12 mouse cellular contexts compared by ENCODE assay signal in the genomic region with DNA sequence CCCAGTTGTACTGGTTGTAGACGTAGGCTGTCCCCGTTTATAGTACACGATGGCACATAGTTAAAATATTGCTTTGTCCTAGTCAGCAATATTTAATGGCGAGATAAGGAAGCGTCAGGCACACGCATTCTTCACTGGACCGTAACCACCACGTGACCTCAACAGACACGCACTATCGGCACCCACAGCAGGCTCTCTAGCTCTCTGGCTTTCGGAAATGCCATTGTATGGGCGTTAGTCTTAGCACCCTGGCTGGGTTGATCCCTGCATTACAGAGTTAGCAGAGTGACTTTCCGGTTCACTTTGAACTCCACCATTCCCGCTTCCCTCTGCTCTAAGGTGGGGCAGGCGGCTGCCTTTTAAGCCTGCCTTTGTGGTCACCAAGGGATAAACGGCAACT. TPM values are rescaled to one million over a fixed set of nuclear protein-coding genes. Genes with fewer than 3 reads are reported as not detected.
DNase-seq lines count a peak whose midpoint lies in the region; ATAC-seq and TF ChIP-seq lines count a peak whose summit lies in the region.
"Had no signal": no experiment of that assay in that cellular context is flagged by ENCODE, and none has a peak within 500 bp of the region (broad histone marks: within the 10 kb centered on the region; RNA-seq: fewer than 3 reads in every experiment).

No protein-coding gene starts in this region.

- no peak overlapping the region for H3K4me3 ChIP-seq in forebrain, embryonic 11.5 days (ENCODE audit: low read depth, low read length)
- H3K4me3 ChIP-seq in forebrain, embryonic 16.5 days (replicated peaks; ENCODE audit: low read length), result no peak overlapping the region
- H3K4me3 ChIP-seq in lung, embryonic 14.5 days (ENCODE audit: low read depth, low read length), result no peak overlapping the region
- H3K4me3 ChIP-seq in intestine, embryonic 14.5 days (ENCODE audit: low read depth, low read length), result no peak overlapping the region
- H3K4me3 ChIP-seq: forebrain, embryonic 13.5 days; layer of hippocampus, adult 2 months; myocyte had no signal

- WGBS in forebrain, embryonic 11.5 days, result 81% methylated on average over 16 of the region's 16 CpGs
- 81% methylated on average over 16 of the region's 16 CpGs for WGBS in forebrain, embryonic 16.5 days
- 41% methylated on average over 16 of the region's 16 CpGs for WGBS in lung, embryonic 14.5 days
- WGBS in intestine, embryonic 14.5 days, result 45% methylated on average over 16 of the region's 16 CpGs

- H3K9ac ChIP-seq in forebrain, embryonic 11.5 days (ENCODE audit: low read length), result no peak overlapping the region
- H3K9ac ChIP-seq in forebrain, embryonic 16.5 days (replicated peaks; ENCODE audit: low read depth, low read length), result no peak overlapping the region
- H3K9ac ChIP-seq in lung, embryonic 14.5 days, result no peak overlapping the region
- no peak overlapping the region for H3K9ac ChIP-seq in intestine, embryonic 14.5 days (ENCODE audit: low read length)
- H3K9ac ChIP-seq: forebrain, embryonic 13.5 days had no signal

- no peak for ATAC-seq in forebrain, embryonic 11.5 days (replicated peaks; ENCODE audit: low FRiP score)
- no peak for ATAC-seq in forebrain, embryonic 16.5 days
- 0 out of 2 replicates have a peak, but pooled peaks have one; percentile 47 for ATAC-seq in lung, embryonic 14.5 days (ENCODE audit: insufficient read depth)
- no peak for ATAC-seq in intestine, embryonic 14.5 days (replicated peaks; ENCODE audit: low FRiP score, low TSS enrichment, low read depth)
- ATAC-seq: forebrain, embryonic 13.5 days had no signal

- H3K9me3 ChIP-seq in forebrain, embryonic 11.5 days (ENCODE audit: control insufficient read depth, low read length), result no peaks in the 10 kb centered on the region
- H3K9me3 ChIP-seq in forebrain, embryonic 16.5 days (ENCODE audit: control insufficient read depth, low read length), result no peaks in the 10 kb centered on the region
- H3K9me3 ChIP-seq in lung, embryonic 14.5 days (ENCODE audit: low read depth, low read length), result no peaks in the 10 kb centered on the region
- H3K9me3 ChIP-seq in intestine, embryonic 14.5 days (ENCODE audit: control insufficient read depth, low read length), result no peaks in the 10 kb centered on the region
- H3K9me3 ChIP-seq: forebrain, embryonic 13.5 days had no signal

- no peak overlapping the region for H3K27ac ChIP-seq in forebrain, embryonic 11.5 days (ENCODE audit: low read depth, low read length)
- H3K27ac ChIP-seq in forebrain, embryonic 16.5 days (ENCODE audit: low read length), result no peak overlapping the region
- no peak overlapping the region for H3K27ac ChIP-seq in lung, embryonic 14.5 days (ENCODE audit: low read depth)
- no peak overlapping the region for H3K27ac ChIP-seq in intestine, embryonic 14.5 days (ENCODE audit: low read depth)
- H3K27ac ChIP-seq: forebrain, embryonic 13.5 days; layer of hippocampus, adult 2 months had no signal

- DNase-seq in forebrain, embryonic 11.5 days (ENCODE audit: low spot score), result peak; percentile 36
- no peak for DNase-seq in lung, embryonic 14.5 days
- DNase-seq in lung, postnatal 14 days, result no peak
- no peak for DNase-seq in intestine, embryonic 14.5 days (ENCODE audit: low spot score)
- DNase-seq in lung, postnatal 36 days, result peak; percentile 29
- DNase-seq in left cerebral cortex, adult 8-10 months (ENCODE audit: low spot score in 2 of 2), result no peak
- DNase-seq in gastrocnemius, postnatal 25 days, result no peak
- DNase-seq: right cerebral cortex, adult 18-20 months had no signal

- H3K4me2 ChIP-seq in forebrain, embryonic 11.5 days (ENCODE audit: low read depth, low read length, severe bottlenecking), result no peak overlapping the region
- no peak overlapping the region for H3K4me2 ChIP-seq in forebrain, embryonic 16.5 days (ENCODE audit: low read length)
- peak overlapping the region; percentile 32; the same call in 1 of the 2 replicates for H3K4me2 ChIP-seq in lung, embryonic 14.5 days
- peak overlapping the region; percentile 25 for H3K4me2 ChIP-seq in intestine, embryonic 14.5 days (ENCODE audit: low read length)
- H3K4me2 ChIP-seq: forebrain, embryonic 13.5 days had no signal

- no peaks in the 10 kb centered on the region for H3K36me3 ChIP-seq in forebrain, embryonic 11.5 days (ENCODE audit: control insufficient read depth, insufficient read depth, low read length)
- H3K36me3 ChIP-seq in forebrain, embryonic 16.5 days (ENCODE audit: control insufficient read depth, insufficient read depth), result no peaks in the 10 kb centered on the region
- no peaks in the 10 kb centered on the region for H3K36me3 ChIP-seq in lung, embryonic 14.5 days (ENCODE audit: insufficient read depth)
- H3K36me3 ChIP-seq in intestine, embryonic 14.5 days (ENCODE audit: control insufficient read depth, insufficient read depth, low read length), result no peaks in the 10 kb centered on the region

- no peaks in the 10 kb centered on the region for H3K27me3 ChIP-seq in forebrain, embryonic 11.5 days (ENCODE audit: control insufficient read depth, insufficient read depth, low read length)
- no peaks in the 10 kb centered on the region for H3K27me3 ChIP-seq in forebrain, embryonic 16.5 days (replicated peaks; ENCODE audit: control insufficient read depth, insufficient read depth, low read length)
- no peaks in the 10 kb centered on the region for H3K27me3 ChIP-seq in lung, embryonic 14.5 days (ENCODE audit: insufficient read depth, low read length)
- H3K27me3 ChIP-seq in intestine, embryonic 14.5 days (replicated peaks; ENCODE audit: control insufficient read depth, insufficient read depth, low read length), result no peaks in the 10 kb centered on the region
- H3K27me3 ChIP-seq: forebrain, embryonic 13.5 days had no signal

- H3K4me1 ChIP-seq in forebrain, embryonic 11.5 days (replicated peaks; ENCODE audit: control insufficient read depth, insufficient read depth, low read length), result no peaks in the 10 kb centered on the region
- H3K4me1 ChIP-seq in forebrain, embryonic 16.5 days (replicated peaks; ENCODE audit: control insufficient read depth, insufficient read depth, low read length), result no peaks in the 10 kb centered on the region
- no peaks in the 10 kb centered on the region for H3K4me1 ChIP-seq in lung, embryonic 14.5 days (ENCODE audit: insufficient read depth)
- no peaks in the 10 kb centered on the region for H3K4me1 ChIP-seq in intestine, embryonic 14.5 days (replicated peaks; ENCODE audit: control insufficient read depth, insufficient read depth, low read length)
- H3K4me1 ChIP-seq: forebrain, embryonic 13.5 days had no signal

- TF ChIP-seq CTCF in lung, embryonic 14.5 days (IDR thresholded peaks at IDR 0.05; ENCODE audit: low read depth), result no peak

RNA-seq across cellular contexts. Expression of a gene that starts 50.9 kb away (rescaled TPM):
- polyA plus RNA-seq in forebrain, embryonic 11.5 days (2014; fragmentation: Nextera tagmentation; extraction: Ambion mirVana), result 111 and 112 TPM in 2 replicates
- 196 and 218 TPM in 2 replicates for polyA plus RNA-seq in forebrain, embryonic 16.5 days (2015; fragmentation: Nextera tagmentation; extraction: Ambion mirVana)
- polyA plus RNA-seq in lung, embryonic 14.5 days (2014; fragmentation: Nextera tagmentation; extraction: Ambion mirVana), result 79.2 and 88.7 TPM in 2 replicates
- 61.0 and 64.7 TPM in 2 replicates for polyA plus RNA-seq in intestine, embryonic 14.5 days (2014; fragmentation: Nextera tagmentation; extraction: Ambion mirVana)
- total RNA-seq in left cerebral cortex, adult 8-10 months (2022), result 100 to 1,000 TPM; 220 to 260 (median 242) TPM
- total RNA-seq in gastrocnemius, postnatal 25 days (2021), result 10 to 100 TPM; 15.0 to 16.4 TPM

Comparison
In these comparisons a context has a peak if more than half of its experiments do, and no peak if none do; other contexts are left out.
1. DNase-seq: peak in forebrain, embryonic 11.5 days (single experiment) and lung, postnatal 36 days (single experiment); none in lung, embryonic 14.5 days (single experiment), lung, postnatal 14 days (single experiment), intestine, embryonic 14.5 days (single experiment), left cerebral cortex, adult 8-10 months (0 of 2) and gastrocnemius, postnatal 25 days (single experiment).
2. H3K4me2 ChIP-seq: peak in lung, embryonic 14.5 days (single experiment) and intestine, embryonic 14.5 days (single experiment); none in forebrain, embryonic 11.5 days (single experiment) and forebrain, embryonic 16.5 days (single experiment).